In genomic region chr15:28026167-28026481, GRCm38 (mm10) we compare ENCODE assay signal across 7 mouse cellular contexts. TPM values are rescaled to one million over a fixed set of nuclear protein-coding genes. Genes with fewer than 3 reads are reported as not detected.
DNase-seq lines count a peak whose midpoint lies in the region; ATAC-seq and TF ChIP-seq lines count a peak whose summit lies in the region.

No protein-coding gene starts in this region.

- DNase-seq in lung, postnatal 36 days: no peak
- no peak for DNase-seq in forebrain, embryonic 11.5 days (ENCODE audit: low spot score)
- DNase-seq in limb, embryonic 11.5 days (ENCODE audit: low spot score): no peak
- no peak for DNase-seq in urinary bladder, adult 18-20 months (ENCODE audit: low spot score in 2 of 2)

- H3K9me3 ChIP-seq in lung, embryonic 16.5 days (ENCODE audit: control insufficient read depth, low read length): no peaks in the 10 kb centered on the region
- no peaks in the 10 kb centered on the region for H3K9me3 ChIP-seq in forebrain, embryonic 11.5 days (ENCODE audit: control insufficient read depth, low read length)
- no peaks in the 10 kb centered on the region for H3K9me3 ChIP-seq in limb, embryonic 11.5 days (ENCODE audit: control insufficient read depth, low read length)

- peaks cover 29% of the 10 kb centered on the region for H3K4me1 ChIP-seq in lung, embryonic 16.5 days (replicated peaks; ENCODE audit: control insufficient read depth, insufficient read depth, low read length)
- H3K4me1 ChIP-seq in forebrain, embryonic 11.5 days (replicated peaks; ENCODE audit: control insufficient read depth, insufficient read depth, low read length): peaks cover 8% of the 10 kb centered on the region
- peaks cover 8% of the 10 kb centered on the region for H3K4me1 ChIP-seq in limb, embryonic 11.5 days (ENCODE audit: control insufficient read depth, insufficient read depth, low read length)
- H3K4me1 ChIP-seq in olfactory bulb, adult 2 months (ENCODE audit: control insufficient read depth, insufficient read depth, low read length): peaks cover 10% of the 10 kb centered on the region

- peak overlapping the region; percentile 88 for H3K4me3 ChIP-seq in lung, embryonic 16.5 days (ENCODE audit: low read length)
- H3K4me3 ChIP-seq in forebrain, embryonic 11.5 days (ENCODE audit: low read depth, low read length): peak overlapping the region; percentile 93
- peak overlapping the region; percentile 92 for H3K4me3 ChIP-seq in limb, embryonic 11.5 days (ENCODE audit: low read depth, low read length)
- H3K4me3 ChIP-seq in olfactory bulb, adult 2 months (ENCODE audit: insufficient read depth, low read depth, low read length): peak overlapping the region; percentile 70

- H3K27me3 ChIP-seq in lung, embryonic 16.5 days (ENCODE audit: control insufficient read depth, insufficient read depth, low read depth, low read length): no peaks in the 10 kb centered on the region
- H3K27me3 ChIP-seq in forebrain, embryonic 11.5 days (ENCODE audit: control insufficient read depth, insufficient read depth, low read length): no peaks in the 10 kb centered on the region
- H3K27me3 ChIP-seq in limb, embryonic 11.5 days (ENCODE audit: control insufficient read depth, insufficient read depth, low read length): no peaks in the 10 kb centered on the region

- no peak; the same call in 1 of the 2 replicates for TF ChIP-seq POLR2A in olfactory bulb, adult 2 months (IDR thresholded peaks at IDR 0.05; ENCODE audit: insufficient read depth, low read depth, low read length)

- 0 out of 2 replicates have a peak, but pooled peaks have one; percentile 31 for TF ChIP-seq CTCF in olfactory bulb, adult 2 months (IDR thresholded peaks at IDR 0.05; ENCODE audit: insufficient read depth, low read depth, low read length)

- H3K36me3 ChIP-seq in lung, embryonic 16.5 days (ENCODE audit: control insufficient read depth, insufficient read depth, low read length): no peaks in the 10 kb centered on the region
- no peaks in the 10 kb centered on the region for H3K36me3 ChIP-seq in forebrain, embryonic 11.5 days (ENCODE audit: control insufficient read depth, insufficient read depth, low read length)
- H3K36me3 ChIP-seq in limb, embryonic 11.5 days (ENCODE audit: control insufficient read depth, insufficient read depth, low read length): no peaks in the 10 kb centered on the region

- H3K9ac ChIP-seq in lung, embryonic 16.5 days (ENCODE audit: low read length): peak overlapping the region; percentile 49
- H3K9ac ChIP-seq in forebrain, embryonic 11.5 days (ENCODE audit: low read length): peak overlapping the region; percentile 44
- no peak overlapping the region for H3K9ac ChIP-seq in limb, embryonic 11.5 days (ENCODE audit: low read length)

- under 1% methylated on average over 18 of the region's 18 CpGs for WGBS in lung, embryonic 16.5 days
- WGBS in forebrain, embryonic 11.5 days: 2% methylated on average over 15 of the region's 18 CpGs
- under 1% methylated on average over 18 of the region's 18 CpGs for WGBS in limb, embryonic 11.5 days
- under 1% methylated on average over 18 of the region's 18 CpGs for WGBS in olfactory bulb, adult 2 months

- ATAC-seq in lung, embryonic 16.5 days (ENCODE audit: low read depth): no peak
- ATAC-seq in forebrain, embryonic 11.5 days (replicated peaks; ENCODE audit: low FRiP score): no peak
- ATAC-seq in limb, embryonic 11.5 days (ENCODE audit: insufficient number of reproducible peaks, low FRiP score, low TSS enrichment, low read depth): no peak
- no peak for ATAC-seq in granulocyte monocyte progenitor cell, adult 5-6 weeks (replicated peaks; ENCODE audit: poor library complexity, severe bottlenecking)

- no peak overlapping the region for H3K27ac ChIP-seq in lung, embryonic 16.5 days (ENCODE audit: low read length)
- H3K27ac ChIP-seq in forebrain, embryonic 11.5 days (ENCODE audit: low read depth, low read length): no peak overlapping the region; the same call in 1 of the 2 replicates
- no peak overlapping the region for H3K27ac ChIP-seq in limb, embryonic 11.5 days (replicated peaks; ENCODE audit: low read depth, low read length)
- H3K27ac ChIP-seq in olfactory bulb, adult 2 months (ENCODE audit: insufficient read depth, low read depth, low read length): peak overlapping the region; percentile 18

- peak overlapping the region; percentile 55 for H3K4me2 ChIP-seq in lung, embryonic 16.5 days (ENCODE audit: low read depth, low read length)
- H3K4me2 ChIP-seq in forebrain, embryonic 11.5 days (ENCODE audit: low read depth, low read length, severe bottlenecking): peak overlapping the region; percentile 51
- peak overlapping the region; percentile 91 for H3K4me2 ChIP-seq in limb, embryonic 11.5 days (ENCODE audit: low read depth, severe bottlenecking)

RNA-seq across cellular contexts. Expression of gene Trio, which starts 0.5 kb away (rescaled TPM):
- polyA plus RNA-seq in lung, embryonic 16.5 days (2015; fragmentation: Nextera tagmentation; extraction: Ambion mirVana): 16.4 and 18.3 TPM in 2 replicates
- polyA plus RNA-seq in forebrain, embryonic 11.5 days (2014; fragmentation: Nextera tagmentation; extraction: Ambion mirVana): 41.8 and 42.5 TPM in 2 replicates
- polyA plus RNA-seq in limb, embryonic 11.5 days (2014; fragmentation: Nextera tagmentation; extraction: Ambion mirVana): 63.1 and 64.8 TPM in 2 replicates
- polyA plus RNA-seq in olfactory bulb, adult 2 months (2012; ENCODE audit: insufficient read depth, insufficient read length, low replicate concordance, missing spikeins): 76.4 TPM in 1 of 2 replicates, not detected in the other
- total RNA-seq in granulocyte monocyte progenitor cell, adult 5-6 weeks (2014; fragmentation: Nextera tagmentation): 30.3 and 40.2 TPM in 2 replicates
- total RNA-seq in granulocyte monocyte progenitor cell, adult 5-6 weeks (2017): 21.1 and 25.9 TPM in 2 replicates
